Mouse (Mus musculus) kidney, postnatal 14 days (tissue): ENCODE measurements around the gene Castor2.
A peak's percentile ranks its signal among the peaks of the same experiment; 100 is the strongest.

ENCODE experiments used
- DNase-seq: peaks from one replicate; pipeline ENCODE4 v3.0.0; 2022; ENCODE audit warnings: mixed read lengths

Gene Castor2

DNA sequence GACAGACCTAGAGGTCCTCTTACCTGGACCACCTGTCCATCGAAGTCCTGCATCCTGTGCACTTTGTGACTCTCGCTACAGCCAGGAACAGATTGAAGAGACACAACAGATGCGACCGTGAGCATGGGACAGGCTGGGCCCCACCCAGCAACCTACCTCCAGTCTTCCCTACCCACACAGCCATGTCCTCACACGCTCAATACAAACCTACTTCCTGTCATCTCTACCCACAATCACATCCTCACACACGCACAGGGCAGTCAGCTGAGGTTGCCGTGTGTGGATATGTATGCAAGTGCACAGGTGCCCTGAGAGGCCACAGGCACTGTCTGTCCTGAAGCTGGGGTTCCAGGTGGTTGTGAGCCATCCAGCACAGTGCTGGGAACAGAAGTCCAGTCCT lies 67.1 kb downstream of the Castor2 start:
- no peak for DNase-seq

DNA sequence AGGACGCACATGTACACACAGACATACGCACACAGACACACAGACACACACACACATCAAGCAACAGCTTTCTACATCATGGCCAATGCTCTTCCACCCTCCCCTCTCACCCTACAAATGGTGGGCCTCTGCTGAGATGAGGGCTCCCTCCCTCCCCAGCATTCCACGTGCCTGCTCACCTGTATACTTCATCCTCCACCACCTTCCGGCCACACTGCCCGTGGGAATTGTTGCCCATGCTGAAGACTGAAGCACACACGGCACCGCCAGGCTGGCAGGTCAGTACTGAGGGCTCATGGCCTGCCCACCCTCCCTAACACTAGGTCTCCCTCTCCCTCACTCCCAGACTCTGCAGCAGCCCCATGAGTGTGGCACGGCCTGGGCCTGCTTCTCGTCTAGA lies 68.5 kb downstream of the Castor2 start:
- DNase-seq, result peak; percentile 32

DNA sequence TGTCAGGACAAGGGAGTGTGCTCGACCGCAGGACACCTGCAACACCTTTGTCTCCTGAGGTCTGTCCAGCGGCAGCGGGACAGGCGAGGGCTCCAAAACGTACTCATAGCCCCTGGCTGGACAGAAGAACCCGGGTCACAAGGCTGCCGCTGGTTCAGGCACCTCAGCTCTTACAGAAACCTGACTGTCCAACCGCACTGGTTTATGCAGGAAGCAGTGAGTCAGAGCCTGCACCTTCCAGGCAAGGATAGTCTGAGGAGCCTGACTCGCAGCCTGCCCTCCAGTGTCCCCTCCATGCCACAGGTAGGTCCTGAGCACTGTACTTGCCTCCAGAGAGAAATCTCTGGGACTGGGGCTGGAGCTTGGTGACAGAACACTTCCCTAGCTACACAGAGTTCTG lies 69.7 kb downstream of the Castor2 start:
- no peak for DNase-seq

DNA sequence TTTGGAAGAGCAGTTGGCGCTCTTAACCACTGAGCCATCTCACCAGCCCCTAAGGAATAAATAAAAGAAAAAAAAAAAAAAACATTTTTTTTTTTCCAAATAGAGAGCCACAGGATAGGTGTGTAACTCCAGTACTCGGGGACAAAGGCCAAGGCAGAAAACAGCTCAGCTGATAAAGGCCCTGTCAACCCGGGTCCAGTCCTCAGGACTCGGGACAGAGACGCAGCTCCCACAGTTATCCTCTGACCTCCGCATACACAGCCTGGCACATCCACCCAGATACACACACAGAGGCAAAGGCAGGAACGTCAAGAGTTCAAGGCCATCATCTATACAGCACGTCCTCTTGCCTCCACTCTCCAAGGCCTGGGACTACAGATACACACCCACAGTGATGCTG lies 70.7 kb downstream of the Castor2 start:
- no peak for DNase-seq

DNA sequence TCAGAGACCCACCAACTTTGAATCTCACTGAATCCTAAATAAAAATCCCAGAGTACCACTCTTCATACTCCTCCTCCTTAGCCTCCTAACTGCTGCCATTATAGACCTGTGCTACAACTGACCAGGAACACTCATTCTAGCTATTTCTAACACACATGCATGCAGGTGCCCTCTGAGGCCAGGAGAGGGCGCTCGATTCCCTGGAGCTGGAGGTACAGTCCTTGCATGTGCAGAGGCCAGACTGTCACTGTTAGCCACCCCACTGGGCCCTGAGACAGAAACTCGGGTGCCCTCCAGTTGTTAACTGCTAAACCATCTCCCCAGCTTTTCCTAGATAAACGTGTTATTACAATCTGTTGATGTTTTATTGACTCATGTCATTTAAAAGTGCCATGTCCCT lies 73.7 kb downstream of the Castor2 start:
- DNase-seq, result no peak

DNA sequence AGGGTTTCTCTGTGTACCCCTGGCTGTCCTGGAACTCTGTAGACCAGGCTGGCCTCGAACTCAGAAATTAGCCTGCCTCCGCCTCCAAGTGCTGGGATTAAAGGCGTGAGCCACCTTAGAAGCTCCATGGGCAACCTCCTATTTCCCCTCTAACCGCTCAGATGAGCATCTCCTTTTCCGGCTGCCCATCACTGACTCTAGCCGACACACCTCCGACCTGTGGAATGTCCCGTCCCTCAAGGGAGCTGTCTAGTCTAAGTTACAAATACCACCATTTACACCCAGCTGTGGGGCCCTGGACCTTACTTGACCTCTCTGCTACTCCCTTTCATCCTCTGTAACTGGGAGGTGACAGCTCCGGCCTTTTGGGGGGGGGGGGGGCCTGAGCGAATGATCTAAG lies 76.2 kb downstream of the Castor2 start:
- DNase-seq, result no peak

DNA sequence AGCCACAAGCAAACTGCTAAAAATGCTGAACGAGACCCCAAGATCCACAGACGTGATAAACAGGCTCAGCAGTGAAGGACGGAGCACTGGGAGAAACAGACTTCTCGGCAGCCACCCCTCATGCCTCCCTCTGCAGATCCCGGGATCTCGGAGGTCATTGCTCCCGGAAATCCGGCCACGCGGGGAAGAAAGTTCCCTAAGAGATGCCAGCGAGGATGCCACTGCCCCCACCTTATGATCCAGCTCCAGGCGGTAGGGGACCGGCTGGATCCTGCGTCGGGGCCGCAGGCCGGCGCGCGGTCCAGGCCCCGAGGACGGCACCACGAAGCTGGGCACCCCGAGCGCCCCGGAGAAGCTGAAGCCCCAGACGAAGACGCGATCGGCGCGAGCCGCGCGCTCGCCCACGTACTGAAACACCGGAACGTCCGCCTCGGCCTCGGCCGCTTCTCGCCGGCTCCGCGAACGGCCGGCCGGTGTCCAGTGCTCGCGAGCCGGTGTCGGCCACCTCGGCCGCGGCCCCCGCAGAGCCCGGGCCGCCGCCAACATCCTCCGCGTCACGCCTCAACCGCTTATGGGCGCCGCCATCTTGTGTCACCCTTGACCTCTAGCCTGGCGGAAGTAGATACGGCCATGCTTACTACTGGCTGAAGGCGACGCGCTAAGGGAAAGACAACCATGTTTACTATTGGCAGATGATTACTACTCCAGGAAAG lies 76.8 kb downstream of the Castor2 start, which contains the start of gene Rcc1l:
Rcc1l (minus strand) TSS at position 606 of the 713 bp plus-strand sequence.
- peak; percentile 92 for DNase-seq

DNA sequence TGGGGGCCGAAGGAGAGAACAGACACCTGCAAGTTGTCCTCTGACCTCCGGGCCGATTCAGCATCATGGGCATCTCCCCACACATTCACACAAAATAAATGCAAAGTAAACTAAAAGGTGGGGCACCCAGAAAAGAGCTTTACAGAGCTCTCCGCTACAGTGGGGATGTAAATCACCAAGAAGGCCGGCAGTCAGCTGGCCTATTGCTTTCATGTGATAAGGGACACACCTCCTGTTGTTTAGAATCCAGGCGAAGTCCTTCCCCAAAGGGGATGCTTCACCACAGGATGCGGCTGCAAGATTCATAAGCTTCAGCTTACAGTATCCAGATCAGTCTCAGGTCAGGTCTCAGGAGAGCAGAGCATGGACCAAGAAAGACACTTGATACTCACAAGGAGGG lies 79.0 kb downstream of the Castor2 start:
- no peak for DNase-seq

DNA sequence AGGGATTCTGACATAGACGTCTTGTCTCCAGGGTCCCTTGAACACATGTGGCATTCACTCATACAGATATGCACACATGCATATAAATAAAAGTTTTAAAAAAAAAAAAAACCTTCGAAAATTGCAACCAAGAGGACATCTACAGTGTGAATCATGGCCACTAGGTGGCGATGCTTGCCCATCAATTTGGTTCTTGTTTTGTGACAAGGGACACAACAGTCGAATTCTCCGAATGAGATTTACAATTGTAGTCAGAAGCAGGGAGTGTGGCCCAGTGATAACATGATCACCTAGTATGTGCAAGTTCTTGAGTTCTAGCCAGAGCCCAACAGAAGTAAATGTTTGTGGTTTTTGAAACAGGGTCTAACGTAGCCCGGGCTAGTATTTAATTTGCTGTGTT lies 80.4 kb downstream of the Castor2 start:
- peak; percentile 89 for DNase-seq

DNA sequence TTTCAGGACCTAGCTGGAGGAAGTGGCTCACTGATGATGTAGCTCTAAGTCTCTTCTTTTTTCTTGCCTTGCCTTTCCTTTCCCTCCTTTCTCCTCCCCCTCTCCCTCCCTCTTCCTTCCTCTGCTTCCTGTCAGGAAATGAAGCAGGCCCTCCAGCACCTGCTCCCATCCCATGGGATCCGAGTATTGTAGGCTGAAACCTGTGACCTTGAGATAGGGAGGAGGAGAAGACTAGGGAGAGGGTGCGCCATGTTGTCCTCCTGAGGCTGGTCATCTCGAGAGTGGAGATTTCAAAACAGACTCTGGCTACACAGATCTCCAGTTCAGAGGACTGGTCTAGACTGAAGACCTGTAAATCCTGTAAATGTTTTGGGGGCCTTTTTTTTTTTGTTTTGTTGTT lies 82.7 kb downstream of the Castor2 start:
- DNase-seq, result no peak

DNA sequence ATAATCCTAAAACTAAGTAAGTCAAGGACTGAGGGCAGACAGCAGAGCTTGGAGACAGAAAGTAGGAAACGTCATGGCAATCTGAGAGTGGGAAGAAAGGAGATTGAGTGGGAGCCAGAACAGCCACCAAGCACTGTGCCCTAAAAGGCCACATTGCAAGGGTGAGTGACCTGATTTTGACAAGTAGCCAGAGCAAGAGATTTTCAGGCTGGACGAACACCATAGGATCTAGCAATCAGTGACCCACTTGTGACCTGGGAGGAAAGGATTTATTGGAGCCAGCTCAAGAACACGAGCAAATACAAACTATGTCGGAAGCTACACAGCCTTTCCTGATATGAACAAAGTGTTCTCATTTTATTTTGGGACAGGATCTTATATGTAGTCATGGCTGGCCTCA lies 83.2 kb downstream of the Castor2 start:
- peak; percentile 65 for DNase-seq

DNA sequence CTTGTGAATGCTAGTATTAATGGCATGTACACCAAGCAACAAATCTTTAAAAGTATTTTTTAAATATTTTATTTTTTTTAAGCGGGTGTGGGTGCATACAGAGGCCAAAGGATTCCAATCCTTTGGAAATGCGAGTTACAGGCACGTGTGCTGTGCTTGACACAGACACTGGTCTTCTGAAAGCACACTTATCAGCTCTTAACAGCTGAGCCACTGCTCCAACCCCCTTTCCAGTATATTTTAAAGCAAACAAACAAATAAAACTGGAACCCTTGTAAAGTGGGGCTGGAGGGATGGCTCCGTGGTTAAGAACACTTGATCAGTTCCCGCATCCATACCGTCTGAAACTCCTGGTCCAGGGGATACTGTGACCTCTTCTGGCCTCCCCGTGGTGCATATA lies 83.7 kb downstream of the Castor2 start:
- DNase-seq, result no peak

DNA sequence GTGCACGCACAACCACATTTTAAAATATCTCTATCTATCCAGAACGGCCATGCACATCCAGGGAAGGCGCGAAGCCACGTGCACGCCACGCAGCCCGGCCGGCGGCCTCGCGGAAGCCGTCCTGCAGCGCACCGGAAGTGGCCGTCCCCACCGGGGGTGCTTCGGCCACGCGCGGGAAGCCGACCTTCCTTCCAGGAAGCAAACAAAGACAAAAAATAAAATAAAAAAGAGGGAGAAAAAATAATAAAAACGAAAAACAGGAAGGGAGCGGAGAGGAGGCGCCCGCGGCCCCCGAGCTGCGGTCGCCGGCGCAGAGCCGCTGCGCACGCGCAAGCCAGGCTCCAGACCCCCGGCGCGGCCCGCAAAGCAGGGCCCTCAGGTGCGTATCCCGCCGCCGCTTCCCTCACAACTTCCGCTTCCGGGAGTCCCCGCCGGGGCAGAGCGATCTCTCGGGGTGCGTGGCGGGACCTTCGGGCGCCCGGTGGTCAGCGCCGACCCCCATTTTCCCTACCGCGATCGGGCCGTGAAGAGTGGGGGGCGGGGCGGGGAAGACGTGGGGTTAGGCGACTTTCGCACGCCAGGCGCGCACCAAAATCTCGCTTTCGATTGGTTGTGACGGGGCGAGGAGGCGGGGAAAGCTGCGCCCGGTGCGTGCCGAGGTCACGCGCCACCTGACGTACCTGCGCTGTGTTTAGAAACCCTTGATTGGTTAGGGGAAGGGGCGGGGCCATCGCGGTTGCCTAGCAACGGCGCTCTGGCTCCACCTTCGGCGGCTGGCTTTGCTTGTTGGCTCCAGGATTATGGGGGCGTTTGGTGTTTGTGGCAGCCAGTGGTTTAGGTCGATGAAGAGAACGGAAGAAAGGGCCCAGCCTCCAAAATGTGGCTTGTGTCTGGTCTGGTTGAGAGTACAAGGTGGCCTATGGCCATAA lies 84.6 kb downstream of the Castor2 start, which contains the start of gene Gtf2ird2:
Gtf2ird2 (plus strand) TSS at position 140 of the 929 bp plus-strand sequence.
- DNase-seq, result peak; percentile 99

DNA sequence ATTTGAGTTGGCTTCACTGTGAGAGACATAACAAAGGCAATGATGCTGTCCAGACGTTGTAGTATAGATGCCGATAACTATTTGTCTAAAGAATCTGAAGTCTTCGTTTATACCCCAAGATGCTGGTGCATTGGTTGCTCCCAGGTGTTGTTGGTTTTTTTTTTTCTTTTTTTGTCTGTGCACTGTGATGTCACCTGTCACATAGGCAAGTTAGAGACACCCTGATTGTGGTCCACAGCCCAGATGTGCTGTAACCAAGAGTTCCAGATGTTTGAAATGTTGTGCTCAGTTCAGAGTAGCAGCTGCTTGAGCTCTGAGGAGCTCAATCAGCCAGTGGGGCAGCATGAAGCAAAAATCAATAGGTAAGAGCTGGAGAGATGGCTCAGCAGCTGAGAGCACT lies 86.5 kb downstream of the Castor2 start:
- DNase-seq, result no peak

DNA sequence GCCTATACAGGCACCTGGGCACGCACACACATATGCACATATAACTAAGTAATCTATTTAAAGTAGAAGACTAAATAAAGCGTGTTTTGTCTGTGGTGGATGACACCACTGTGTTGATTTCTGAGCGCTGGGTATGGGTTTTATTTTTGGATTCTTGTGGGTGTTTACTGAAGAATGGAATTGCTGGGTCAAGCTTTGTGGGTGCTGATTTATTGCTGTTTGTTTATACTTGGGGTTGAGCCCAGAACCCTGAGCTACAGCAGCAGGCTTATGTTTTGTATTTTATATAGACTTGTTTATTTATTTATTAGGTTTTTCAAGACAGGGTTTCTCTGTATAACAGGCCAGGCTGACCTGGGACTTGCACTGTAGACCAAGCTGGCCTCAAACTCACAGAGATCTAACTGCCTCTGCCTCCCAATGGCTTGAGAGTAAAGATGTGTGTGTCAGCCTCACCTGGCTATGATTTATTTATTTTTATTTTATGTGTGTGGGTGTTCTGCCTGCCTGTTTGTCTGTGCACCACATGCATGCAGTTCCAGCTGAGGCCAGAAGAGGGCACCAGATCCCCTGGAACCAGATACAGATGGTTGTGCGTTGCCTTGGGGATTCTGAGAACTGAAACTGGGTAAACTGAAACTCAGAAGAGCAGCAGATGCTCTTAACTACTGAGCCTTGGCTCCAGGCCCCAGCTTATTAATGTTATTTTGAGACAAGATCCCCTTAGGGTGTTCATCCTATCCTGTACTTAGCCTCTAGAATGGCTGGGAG lies 87.6 kb downstream of the Castor2 start:
- DNase-seq, result peak; percentile 57

DNA sequence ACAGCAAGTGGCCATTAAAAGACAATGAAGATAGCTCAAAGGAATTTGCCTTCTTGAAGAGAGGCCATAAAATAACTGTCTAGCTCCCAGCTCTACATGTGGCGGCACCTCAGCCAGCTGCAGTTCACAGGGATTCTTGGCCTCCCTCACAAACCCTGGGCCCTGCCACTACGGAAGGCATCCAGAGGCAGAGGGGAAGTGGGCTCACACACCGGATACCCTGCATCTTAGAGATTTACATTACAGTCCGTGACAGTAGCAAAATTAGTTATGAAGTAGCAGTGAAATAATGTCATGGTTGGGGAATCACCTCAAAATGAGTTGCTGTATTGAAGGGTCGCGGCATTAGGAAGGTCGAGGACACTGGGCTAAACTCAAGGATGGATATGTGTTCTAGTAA lies 89.1 kb downstream of the Castor2 start:
- no peak for DNase-seq

DNA sequence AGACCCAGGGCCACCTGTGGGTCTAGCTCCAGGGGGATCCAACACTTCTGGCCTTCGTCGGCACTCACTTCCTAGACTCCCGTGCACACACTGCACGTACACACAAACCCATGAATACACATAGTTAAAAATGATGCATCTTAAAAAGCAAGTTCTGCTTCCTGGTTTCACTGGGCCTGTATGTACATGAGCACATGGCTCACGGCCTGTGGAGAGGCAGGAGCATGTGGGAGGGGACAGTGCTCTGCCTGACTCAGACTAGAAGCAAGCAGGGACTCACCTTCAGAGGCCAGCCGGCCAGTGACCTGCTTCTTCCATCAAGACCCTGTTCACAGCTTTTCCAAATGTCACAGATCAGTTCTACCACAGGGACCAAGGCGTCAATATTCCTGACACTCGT lies 94.2 kb downstream of the Castor2 start:
- no peak for DNase-seq
